Mouse (Mus musculus): ENCODE measurements around the gene Ceacam1.
"Not testable (repeated sequence)": the region's sequence is repeated elsewhere in the genome, so short reads cannot be mapped to it uniquely, and the experiment has no call there.

Gene Ceacam1

DNA sequence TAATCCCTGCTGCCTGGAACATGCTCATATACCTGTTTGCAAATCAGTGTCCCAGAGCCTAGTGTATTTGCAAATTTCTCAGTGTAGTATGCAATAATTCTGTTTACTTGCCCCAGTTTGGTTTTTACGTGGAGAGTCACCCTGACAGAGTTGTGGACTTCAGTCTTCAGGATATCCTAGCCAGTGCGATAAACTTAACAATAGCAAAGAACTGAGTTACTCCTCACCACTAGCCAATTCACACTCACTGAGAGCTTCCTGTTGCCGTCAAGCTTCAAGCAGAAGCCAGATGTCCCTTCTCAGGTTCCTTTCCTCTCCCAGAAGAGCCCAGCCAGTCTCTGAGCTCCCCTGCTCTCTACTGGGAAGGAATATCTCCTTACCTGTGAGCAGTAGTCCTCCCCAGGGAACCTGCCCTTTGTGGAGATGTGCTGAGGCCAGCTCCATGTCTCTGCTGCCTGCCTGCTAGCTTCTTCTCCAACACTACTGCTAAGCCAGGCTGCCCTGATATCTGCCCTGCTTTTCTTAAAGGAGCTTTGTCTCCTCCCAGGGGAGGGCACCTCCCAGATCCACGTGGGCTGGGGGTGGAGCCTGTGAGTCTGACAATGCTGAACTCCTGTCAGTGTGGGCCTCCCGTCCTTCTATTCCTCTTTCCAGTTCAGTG, at the start of gene Ceacam1:
Ceacam1 (minus strand) TSS at position 513 of the 661 bp plus-strand sequence.
- DNase-seq (ENCODE audit: low read depth in 2 of 2, low spot score in 2 of 2): not testable (repeated sequence)

DNA sequence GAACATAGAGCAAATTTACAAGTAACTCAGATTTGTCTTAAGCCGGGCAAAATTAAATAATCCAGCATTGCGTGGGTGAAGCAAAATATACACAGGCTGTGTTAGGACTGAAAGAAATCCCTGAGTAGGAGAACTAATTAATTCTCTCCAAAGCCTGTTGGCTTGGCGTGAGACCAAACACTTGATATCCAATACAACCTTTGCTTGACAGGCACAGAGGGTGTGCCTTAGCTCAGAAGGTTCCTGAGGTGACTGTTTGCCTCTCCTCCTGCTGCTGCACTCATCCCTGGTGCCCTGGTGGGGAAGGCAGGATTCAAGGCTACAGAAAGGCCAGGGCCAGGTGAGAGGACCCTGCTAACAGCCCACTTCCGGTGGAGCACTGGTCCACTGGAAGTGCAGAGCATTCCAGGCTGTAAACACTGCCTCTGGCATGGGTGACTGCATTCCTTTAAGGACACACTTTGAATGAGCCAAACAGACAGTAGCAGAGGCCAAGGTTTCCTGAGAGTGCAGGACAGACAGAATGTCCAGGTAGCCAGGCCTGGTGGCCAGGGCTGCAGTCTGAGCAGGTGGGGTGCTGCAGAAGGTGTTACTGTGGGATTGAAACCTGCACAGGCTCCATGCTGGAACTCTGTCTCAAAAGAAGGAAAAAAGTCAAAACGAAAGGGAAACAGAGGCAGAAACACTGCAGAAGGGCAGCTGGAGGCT, 38.8 kb upstream of the Ceacam1 start:
- not testable (repeated sequence) for DNase-seq (ENCODE audit: low read depth in 2 of 2, low spot score in 2 of 2)

DNA sequence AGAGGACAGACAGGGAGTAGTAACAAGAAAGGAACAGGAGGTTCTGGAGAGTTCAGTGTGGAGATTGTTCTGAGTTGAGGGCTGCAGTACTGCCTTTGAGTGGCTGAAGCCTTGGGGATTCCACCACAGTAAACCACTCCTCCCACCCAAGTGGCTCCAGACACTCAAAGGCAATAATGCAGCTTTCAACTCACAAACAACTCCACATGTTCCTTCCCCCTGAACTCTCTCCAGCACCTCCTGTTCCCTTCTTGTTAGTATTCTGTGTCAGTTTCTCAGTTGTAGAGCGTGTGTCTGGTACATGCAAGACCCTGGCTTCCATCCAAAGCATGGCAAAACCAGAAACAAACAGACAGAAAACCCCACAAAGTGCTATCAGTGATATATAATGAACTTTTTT, 38.3 kb upstream of the Ceacam1 start:
- DNase-seq (ENCODE audit: low read depth in 2 of 2, low spot score in 2 of 2): not testable (repeated sequence)

DNA sequence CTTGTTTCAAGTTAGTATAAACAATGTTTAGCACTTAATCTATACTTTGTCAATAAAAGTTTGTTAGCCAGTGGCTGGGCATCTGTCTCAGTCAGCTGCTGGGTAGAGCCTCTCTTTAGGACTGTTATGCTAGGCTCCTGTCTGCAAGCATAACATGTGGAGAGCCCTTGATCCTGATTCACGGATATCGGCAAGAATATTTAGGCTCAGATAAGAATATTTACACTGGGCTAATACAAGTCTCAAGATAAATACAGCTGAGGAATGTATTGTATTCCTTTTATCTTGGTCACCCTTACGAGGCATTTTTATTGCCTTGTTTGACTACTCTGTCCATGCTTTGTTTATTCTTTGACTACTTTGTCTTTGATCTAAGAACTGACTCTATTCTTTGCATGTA, 32.5 kb upstream of the Ceacam1 start:
- no peak for DNase-seq (ENCODE audit: low read depth in 2 of 2, low spot score in 2 of 2)

DNA sequence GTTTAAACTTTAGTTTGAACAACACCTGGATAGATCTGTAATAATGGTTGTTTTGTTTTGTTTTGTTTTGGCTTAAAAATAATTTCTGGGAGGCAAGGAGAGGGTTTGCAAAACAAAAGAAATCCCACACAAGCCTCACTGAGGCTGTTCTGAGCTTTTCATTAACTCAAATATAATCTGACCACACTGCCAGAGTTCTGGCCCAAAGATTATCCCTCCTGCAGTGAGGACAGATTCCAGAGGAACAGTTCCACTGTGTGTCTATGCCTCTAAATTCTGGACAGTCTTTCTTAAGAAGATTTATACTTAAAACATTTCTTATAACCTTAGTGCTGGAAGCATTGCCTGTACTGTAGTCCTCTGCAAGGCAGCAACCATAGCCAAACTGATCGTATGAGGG, 17.2 kb upstream of the Ceacam1 start:
- DNase-seq (ENCODE audit: low read depth in 2 of 2, low spot score in 2 of 2): no peak

DNA sequence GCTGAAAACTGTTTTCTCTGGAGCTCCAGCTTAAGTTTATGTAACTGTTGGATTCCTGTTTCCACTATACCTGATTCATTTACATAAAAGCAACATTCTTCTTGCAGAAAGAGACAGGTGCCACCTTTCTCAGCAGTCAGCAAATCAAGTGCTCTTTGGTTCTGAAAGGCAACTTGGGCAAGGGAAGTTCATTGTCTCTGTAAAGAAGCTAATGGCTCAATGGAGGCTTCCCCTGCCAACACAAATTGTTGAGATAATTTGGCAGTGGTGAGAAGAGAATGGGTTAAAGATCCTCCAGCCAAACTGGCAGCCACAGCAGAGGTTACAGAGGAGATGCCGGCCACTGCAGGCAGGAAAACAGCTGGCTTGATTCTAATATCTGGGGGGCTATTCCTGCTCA, 13.3 kb upstream of the Ceacam1 start:
- DNase-seq (ENCODE audit: low read depth in 2 of 2, low spot score in 2 of 2): not testable (repeated sequence)

DNA sequence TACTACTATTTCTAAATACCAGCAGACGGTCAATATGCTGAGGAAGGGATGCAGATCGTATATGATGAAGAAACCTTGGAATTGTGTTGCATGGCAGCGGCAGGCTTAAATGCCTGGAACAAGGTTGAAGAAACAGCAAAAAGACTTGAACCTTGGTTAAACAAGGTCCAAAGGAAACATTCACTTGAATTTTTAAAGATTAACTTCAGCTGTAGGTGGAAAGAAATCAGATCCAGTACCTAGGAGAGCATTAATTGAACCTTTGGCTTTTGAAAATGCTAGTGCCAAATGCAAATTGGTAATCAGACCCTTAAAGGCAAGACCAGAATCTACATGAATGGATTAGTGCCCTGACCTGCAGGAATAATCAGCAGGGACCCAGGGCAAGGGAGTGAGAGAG, 12.0 kb upstream of the Ceacam1 start:
- not testable (repeated sequence) for DNase-seq (ENCODE audit: low read depth in 2 of 2, low spot score in 2 of 2)

DNA sequence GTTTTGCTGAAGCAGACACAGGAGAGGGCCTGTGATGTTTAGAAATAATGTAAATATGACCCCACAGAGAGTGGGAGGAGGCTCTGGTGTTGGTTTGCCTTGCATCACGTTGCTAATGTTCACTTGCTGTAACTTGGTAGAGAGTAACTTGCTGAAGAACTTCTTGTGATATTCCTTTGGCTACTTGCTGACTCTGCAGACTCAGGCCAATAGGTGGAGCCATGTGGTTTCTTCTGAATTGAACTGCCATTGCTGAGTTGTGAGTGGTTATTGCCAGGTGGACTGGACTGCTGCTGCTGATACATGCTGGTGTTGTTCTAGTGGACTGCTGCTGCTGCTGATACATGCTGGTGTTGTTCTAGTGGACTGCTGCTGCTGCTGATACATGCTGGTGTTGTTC, 8.8 kb upstream of the Ceacam1 start:
- DNase-seq (ENCODE audit: low read depth in 2 of 2, low spot score in 2 of 2): peak in 1 of 2 experiments; percentile 11

DNA sequence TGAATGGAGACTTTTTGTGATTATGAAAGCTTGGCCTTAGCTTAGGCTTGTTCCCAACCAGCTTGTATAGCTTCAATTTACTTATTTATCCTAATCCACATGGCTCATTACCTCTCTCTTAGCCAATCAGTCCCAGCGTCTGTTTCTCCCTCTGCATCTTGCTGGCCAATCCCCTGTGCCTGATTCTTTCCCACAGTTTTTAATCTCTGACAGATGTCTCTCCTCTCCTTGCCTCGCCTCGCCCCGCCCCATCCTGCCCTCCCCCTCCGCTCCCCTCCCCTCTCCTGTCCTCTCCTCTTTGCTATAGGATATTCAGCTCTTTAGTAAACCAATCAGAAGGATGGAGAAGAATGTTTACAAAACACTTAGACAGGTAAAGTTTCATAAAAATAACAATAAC, 7.7 kb upstream of the Ceacam1 start:
- no peak for DNase-seq (ENCODE audit: low read depth in 2 of 2, low spot score in 2 of 2)

DNA sequence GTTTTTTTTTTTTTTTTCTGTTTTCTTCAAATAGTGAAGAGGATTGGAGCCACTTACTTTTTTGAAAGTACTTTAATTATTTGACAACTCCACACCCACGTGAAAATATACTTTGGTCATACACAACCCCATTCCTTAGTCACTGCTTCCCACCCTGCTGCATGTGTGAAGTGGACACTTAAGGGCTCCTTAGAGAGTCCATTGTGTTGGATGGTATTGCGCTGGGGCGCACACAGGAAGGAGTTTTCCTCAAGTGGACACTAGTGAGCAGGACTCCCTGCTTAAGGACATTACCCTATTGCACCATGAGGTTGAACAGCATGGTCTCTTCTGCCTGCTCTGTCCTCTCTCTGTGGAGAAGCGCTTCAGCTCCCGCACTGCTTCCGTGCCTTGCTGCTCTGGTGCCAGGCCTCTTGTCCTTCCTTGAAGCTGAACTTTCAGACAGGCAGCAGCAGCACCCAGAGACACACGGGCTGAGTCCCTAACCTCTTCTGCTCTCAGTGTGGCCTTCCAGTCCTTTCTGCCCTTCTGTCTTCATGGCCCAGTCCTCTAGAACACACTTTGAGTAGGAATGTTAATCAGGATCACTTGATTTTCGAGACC, 5.8 kb upstream of the Ceacam1 start:
- no peak for DNase-seq (ENCODE audit: low read depth in 2 of 2, low spot score in 2 of 2)

DNA sequence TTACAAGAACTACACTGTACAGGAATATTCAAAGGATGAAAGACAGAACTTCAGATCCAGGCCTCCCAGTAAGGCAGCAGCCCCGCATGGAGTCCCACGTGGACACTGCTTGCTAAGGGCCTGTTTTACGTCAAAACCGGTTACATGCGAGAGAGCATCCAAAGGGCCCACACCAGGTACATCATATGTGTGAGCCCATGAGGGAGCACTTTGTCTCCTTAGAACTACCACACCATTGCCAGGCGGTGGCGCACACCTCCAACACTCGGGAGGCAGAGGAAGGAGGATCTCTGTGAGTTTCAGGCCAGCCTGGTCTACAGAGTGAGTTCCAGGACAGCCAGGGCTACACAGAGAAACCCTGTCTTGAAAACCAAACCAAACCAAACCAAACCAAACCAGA, 3.4 kb upstream of the Ceacam1 start:
- not testable (repeated sequence) for DNase-seq (ENCODE audit: low read depth in 2 of 2, low spot score in 2 of 2)

DNA sequence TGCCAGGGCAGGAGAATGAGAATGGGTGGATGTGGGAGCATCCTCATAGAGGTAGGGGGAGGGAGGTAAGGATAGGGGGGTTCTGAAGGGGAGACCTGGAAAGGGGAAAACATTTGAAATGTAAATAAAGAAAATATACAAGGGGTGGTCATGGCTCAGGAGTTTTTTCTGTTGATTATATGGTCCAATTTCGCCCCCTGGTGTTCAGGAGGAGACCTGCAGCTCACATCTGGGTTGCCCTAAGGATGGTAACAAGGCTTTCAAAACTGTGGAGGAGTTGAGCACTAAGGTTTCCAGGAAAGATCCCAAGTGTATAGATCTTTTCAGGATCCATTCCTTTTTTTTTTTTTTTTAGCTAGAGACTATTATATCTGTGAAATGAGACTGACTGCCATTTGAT, 2.0 kb upstream of the Ceacam1 start:
- peak in 1 of 2 experiments; percentile 16 for DNase-seq (ENCODE audit: low read depth in 2 of 2, low spot score in 2 of 2)

DNA sequence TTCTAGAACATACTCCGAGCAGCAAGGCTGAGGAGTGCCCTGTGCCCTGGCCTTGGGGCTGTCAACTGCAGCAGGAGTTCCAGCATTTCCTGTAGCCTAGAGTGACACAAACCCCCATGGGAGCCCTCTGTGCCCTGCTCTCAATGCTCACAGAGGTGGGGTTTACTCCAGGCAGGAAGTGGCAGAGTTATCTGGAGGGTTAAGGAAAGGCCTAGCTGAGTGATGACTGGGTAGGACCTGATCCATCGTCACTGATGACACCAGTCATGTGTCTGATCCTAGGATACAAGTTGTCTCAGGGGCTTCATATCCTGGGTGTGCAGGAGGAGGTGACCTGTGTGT, 320 bp upstream of the Ceacam1 start:
- not testable (repeated sequence) for DNase-seq (ENCODE audit: low read depth in 2 of 2, low spot score in 2 of 2)

DNA sequence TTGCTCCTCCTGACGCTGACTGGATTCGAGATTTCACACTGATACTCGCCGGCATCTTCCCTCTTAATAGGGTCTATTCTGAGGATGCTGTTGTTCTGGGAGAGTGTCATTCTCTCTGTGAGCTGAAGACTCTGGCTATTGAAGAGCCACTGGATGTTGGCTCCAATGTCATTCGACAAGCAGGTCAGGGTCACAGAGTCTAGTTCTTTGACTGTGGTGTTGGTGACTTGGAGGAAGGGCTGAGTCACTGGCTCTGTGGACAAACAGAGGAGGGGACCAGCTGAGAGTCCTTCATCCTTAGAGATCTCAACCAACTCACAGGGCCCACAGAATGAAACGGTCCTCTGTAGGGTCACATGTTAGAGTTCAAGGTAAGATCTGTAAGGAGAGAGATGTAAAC, 5.6 kb downstream of the Ceacam1 start:
- not testable (repeated sequence) for DNase-seq (ENCODE audit: low read depth in 2 of 2, low spot score in 2 of 2)

DNA sequence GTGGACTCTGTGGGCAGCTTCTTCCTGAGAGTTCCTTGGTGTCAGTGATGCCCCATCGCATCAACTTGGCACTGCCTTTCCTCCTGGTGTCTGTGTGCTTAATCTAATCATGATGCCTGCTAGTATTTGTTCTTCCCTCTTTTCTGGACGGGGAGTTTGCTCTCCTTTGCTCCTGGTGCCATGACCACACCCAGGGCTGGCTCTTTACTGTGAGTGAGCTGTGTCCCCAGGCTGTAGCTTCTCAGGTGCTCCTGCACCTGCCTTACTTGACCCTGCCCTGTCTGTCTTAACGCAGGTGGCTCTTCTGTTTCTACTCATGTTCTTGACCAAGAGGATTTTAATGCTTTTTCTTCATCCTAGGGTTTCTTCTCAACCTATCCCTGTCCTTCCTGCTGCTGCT, 11.8 kb downstream of the Ceacam1 start:
- DNase-seq (ENCODE audit: low read depth in 2 of 2, low spot score in 2 of 2): not testable (repeated sequence)

DNA sequence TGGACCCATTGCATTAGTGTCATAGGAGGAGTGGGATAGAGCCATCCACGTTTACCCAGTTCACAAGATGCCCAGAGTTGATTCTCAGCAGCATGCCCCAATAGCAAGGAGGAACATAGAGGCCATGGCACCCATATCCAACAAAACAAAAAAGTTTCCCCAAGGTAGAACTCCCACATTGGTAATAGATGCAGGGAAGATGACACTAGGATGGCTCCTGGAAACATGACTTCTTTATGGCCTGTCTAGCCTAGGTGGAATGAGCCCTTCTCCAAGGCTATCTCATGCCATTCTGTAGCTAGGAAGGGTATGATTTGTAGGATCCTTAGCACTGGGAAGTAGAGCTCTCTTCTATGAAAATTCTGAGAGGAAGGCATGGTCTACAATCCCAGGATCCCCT, 12.4 kb downstream of the Ceacam1 start:
- DNase-seq (ENCODE audit: low read depth in 2 of 2, low spot score in 2 of 2): no peak

DNA sequence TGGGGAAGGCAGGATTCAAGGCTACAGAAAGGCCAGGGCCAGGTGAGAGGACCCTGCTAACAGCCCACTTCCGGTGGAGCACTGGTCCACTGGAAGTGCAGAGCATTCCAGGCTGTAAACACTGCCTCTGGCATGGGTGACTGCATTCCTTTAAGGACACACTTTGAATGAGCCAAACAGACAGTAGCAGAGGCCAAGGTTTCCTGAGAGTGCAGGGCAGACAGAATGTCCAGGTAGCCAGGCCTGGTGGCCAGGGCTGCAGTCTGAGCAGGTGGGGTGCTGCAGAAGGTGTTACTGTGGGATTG, 15.4 kb downstream of the Ceacam1 start:
- DNase-seq (ENCODE audit: low read depth in 2 of 2, low spot score in 2 of 2): not testable (repeated sequence)

DNA sequence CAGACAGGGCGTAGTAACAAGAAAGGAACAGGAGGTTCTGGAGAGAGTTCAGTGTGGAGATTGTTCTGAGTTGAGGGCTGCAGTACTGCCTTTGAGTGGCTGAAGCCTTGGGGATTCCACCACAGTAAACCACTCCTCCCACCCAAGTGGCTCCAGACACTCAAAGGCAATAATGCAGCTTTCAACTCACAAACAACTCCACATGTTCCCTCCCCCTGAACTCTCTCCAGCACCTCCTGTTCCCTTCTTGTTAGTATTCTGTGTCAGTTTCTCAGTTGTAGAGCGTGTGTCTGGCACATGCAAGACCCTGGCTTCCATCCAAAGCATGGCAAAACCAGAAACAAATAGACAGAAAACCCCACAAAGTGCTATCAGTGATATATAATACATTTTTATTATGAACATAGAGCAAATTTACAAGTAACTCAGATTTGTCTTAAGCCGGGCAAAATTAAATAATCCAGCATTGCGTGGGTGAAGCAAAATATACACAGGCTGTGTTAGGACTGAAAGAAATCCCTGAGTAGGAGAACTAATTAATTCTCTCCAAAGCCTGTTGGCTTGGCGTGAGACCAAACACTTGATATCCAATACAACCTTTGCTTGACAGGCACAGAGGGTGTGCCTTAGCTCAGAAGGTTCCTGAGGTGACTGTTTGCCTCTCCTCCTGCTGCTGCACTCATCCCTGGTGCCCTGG, 15.9 kb downstream of the Ceacam1 start:
- not testable (repeated sequence) for DNase-seq (ENCODE audit: low read depth in 2 of 2, low spot score in 2 of 2)

DNA sequence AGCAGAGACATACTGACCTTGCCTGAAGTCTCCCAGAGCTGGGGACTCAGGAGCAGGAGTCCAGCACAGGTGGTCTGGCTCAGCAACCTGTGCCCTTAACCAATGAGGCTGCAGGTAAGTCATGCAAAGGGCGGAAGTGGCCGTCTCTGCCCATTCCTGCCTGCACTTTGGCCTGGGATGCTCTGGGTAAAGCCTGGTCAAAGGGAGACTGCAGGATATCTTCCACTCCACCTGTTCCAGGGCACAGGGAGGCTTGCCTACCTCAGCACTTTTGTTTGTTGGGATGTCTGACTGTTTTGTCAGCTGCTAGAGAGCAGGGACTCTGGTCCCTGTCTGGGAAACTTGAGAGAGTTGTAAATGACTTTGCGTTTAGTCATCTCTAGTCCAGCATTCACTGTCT, 25.3 kb downstream of the Ceacam1 start:
- DNase-seq (ENCODE audit: low read depth in 2 of 2, low spot score in 2 of 2): no peak

DNA sequence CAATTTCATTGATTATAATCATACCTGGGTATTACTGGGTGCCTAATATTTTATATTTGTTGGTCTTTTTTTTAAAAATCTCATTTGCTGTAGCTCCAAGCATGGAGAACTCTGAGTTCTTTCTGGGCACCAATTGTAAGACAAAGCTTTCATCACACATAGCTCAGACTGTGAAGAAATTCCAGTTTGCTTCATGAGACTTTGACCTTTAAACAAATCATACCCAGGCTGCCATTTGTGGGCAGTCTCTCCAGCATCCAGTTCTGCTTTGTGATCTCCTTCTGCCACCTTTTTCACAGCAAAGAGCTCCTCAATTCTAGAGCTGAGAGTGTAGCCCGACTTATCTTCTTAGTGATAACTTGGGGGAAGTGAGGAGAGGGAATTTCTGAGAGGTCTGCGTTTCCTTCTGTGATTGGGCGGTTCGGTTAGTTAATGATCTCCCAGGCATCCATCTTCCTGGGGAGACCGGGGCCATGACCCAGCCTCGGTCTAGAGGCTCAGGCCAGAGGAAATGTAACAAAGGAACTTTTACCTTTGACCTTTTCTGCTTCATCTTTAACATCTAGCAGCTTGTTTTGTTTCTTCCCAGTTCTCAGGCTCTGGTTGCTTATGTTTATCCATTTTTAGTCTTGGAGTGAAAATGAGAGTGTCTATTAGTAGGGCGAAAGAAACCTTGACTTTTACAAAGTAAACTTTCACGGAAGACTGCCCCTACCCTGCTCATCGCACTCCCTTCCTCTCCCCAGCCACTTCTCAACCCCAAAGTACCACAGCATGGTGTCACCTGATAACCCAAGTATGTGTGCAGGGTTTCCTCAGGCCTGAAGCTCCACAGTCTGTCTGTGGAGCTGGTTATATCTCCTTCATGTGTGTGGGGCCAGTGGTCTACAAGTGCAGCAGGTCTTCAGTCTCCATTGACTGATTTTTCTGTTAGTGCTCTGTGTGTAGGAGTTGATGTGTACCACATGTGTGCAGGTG, 27.2 kb downstream of the Ceacam1 start:
- DNase-seq (ENCODE audit: low read depth in 2 of 2, low spot score in 2 of 2): no peak

DNA sequence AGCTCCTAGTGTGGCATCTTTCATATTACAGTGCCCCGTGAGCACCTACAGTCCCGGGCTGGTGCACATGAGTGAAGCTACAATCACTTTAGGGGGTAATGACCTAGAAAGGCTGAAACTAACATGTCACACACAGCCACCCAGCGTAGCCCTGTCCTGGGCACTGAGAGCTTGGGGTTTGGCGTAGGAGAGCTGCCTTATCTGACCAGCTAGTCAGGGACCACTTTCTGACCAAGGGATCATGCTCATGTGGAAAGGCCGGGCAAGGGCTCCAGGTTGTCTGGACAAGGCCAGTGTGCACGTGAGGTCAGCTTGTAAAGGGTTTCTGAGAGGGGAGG, 36.6 kb downstream of the Ceacam1 start:
- DNase-seq (ENCODE audit: low read depth in 2 of 2, low spot score in 2 of 2): no peak

All from CD8-positive naive resting alpha-beta T cell, adult 2 months (primary cell).